Mouse (Mus musculus): ENCODE data around the gene Fam219b. TPM values are rescaled to one million over a fixed set of nuclear protein-coding genes. Genes with fewer than 3 reads are reported as not detected.
A peak's percentile ranks its signal among the peaks of the same experiment; 100 is the strongest.

Gene Fam219b
- polyA plus RNA-seq, 1 experiment from 2014 or later, result 13.7 TPM

DNA sequence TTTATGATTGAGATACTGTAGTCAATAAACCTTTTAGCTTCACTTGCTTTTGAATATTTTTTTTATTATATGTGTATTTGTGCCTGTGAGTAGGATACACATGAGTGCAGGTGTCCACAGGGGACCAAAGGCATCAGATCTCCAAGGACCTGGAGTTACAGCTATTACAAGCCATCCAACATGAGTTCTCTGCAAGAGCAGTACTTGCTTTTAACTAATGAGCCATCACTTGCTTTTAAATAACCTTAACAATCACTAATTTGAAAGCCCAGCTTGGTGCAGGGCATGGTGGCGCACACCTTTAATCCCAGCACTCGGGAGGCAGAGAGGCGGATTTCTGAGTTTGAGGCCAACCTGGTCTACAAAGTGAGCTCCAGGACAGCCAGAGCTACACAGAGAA, 17.4 kb downstream of the Fam219b start:
- Histone ChIP-seq H3K9ac (ENCODE audit: low read depth, low read length) (no peak overlapping the region), H3K4me1 (ENCODE audit: control insufficient read depth, insufficient read depth, low read length) (peaks cover 17% of the 10 kb centered on the region), H3K27me3 (replicated peaks; ENCODE audit: control insufficient read depth, insufficient read depth, low read length) (no peaks in the 10 kb centered on the region), H3K36me3 (ENCODE audit: control insufficient read depth, insufficient read depth, low read length) (no peaks in the 10 kb centered on the region), H3K4me3 (ENCODE audit: low read length) (no peak overlapping the region), H3K4me2 (ENCODE audit: low read depth, low read length) (no peak overlapping the region), H3K9me3 (ENCODE audit: control insufficient read depth, low read length) (no peaks in the 10 kb centered on the region), H3K27ac (ENCODE audit: low read length) (no peak overlapping the region)
- 68% methylated on average over 3 of the region's 3 CpGs for WGBS
- no peak for ATAC-seq

DNA sequence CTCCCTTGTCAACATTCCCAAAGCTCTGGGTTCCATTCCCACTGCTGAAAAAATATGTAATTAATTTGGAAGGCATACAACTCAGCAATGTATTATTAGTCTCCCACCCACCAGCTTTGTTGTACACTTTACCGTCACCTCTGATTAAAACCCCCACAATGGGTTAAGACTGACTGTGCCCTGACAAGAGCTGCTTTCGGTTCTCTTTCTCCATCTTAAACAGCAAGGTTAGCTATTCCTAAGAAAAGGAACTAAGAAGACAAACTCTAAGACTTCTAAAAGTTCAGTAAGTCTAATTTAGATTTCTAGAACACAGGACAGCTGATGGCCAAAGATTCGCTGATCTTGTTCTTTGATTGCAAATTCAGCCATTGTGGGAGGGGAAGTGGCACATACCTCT, 19.9 kb downstream of the Fam219b start:
- H3K36me3 ChIP-seq (ENCODE audit: control insufficient read depth, insufficient read depth, low read length), result no peaks in the 10 kb centered on the region
- H3K4me2 ChIP-seq (ENCODE audit: low read depth, low read length), result no peak overlapping the region
- WGBS, result 80% methylated on average over 3 of the region's 3 CpGs
- peaks cover 15% of the 10 kb centered on the region for H3K4me1 ChIP-seq (ENCODE audit: control insufficient read depth, insufficient read depth, low read length)
- H3K9me3 ChIP-seq (ENCODE audit: control insufficient read depth, low read length), result no peaks in the 10 kb centered on the region
- no peak overlapping the region for H3K27ac ChIP-seq (ENCODE audit: low read length)
- ATAC-seq, result no peak
- no peaks in the 10 kb centered on the region for H3K27me3 ChIP-seq (replicated peaks; ENCODE audit: control insufficient read depth, insufficient read depth, low read length)
- H3K4me3 ChIP-seq (ENCODE audit: low read length), result no peak overlapping the region
- no peak overlapping the region for H3K9ac ChIP-seq (ENCODE audit: low read depth, low read length)

DNA sequence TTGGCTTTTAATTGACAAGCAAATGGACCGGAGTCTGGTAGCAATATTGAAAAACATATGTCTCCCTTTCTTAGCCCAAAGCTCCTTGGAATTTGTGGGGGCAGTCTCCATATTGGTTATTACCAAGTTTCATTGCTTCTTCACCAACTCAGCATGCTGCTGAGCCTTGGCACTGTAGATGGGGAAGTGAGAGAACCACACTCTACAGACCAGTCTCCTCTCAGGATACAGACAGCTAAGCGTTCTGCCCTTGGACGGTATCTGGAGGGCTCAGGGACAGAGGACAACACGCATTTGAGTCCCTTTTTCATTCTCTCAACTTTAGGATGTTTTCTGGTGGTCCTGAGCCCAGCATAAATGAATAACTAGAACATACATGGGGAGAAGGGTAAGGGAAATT, 21.3 kb downstream of the Fam219b start:
- H3K27ac ChIP-seq (ENCODE audit: low read length), result no peak overlapping the region
- no peaks in the 10 kb centered on the region for H3K27me3 ChIP-seq (replicated peaks; ENCODE audit: control insufficient read depth, insufficient read depth, low read length)
- no peaks in the 10 kb centered on the region for H3K36me3 ChIP-seq (ENCODE audit: control insufficient read depth, insufficient read depth, low read length)
- H3K9me3 ChIP-seq (ENCODE audit: control insufficient read depth, low read length), result no peaks in the 10 kb centered on the region
- 84% methylated on average over 4 of the region's 4 CpGs for WGBS
- no peak overlapping the region for H3K4me3 ChIP-seq (ENCODE audit: low read length)
- no peak overlapping the region for H3K4me2 ChIP-seq (ENCODE audit: low read depth, low read length)
- peaks cover 25% of the 10 kb centered on the region for H3K4me1 ChIP-seq (ENCODE audit: control insufficient read depth, insufficient read depth, low read length)
- H3K9ac ChIP-seq (ENCODE audit: low read depth, low read length), result no peak overlapping the region
- no peak for ATAC-seq

DNA sequence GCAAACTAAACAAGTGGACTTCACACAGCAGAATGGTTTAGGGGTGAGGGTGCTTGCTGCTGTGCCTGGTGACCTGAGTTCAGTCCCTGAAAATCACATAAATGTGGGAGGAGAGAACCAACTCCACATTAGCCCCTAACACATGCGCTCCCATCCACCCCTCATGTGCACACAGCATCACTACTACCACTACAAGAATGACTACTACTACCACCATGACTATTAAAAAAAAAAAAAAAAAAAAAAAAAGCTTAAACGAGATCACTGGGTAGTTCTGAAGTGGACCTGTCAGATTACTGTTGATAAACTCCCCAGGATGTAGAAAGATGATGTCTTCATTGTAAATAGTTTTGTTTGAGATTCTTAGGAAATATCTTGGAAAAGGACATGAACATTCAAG, 22.2 kb downstream of the Fam219b start:
- H3K4me3 ChIP-seq (ENCODE audit: low read length), result no peak overlapping the region
- no peak overlapping the region for H3K4me2 ChIP-seq (ENCODE audit: low read depth, low read length)
- no peak overlapping the region for H3K9ac ChIP-seq (ENCODE audit: low read depth, low read length)
- WGBS, result 70% methylated on average over 2 of the region's 2 CpGs
- H3K27ac ChIP-seq (ENCODE audit: low read length), result no peak overlapping the region
- H3K4me1 ChIP-seq (ENCODE audit: control insufficient read depth, insufficient read depth, low read length), result peaks cover 27% of the 10 kb centered on the region
- no peaks in the 10 kb centered on the region for H3K9me3 ChIP-seq (ENCODE audit: control insufficient read depth, low read length)
- no peaks in the 10 kb centered on the region for H3K36me3 ChIP-seq (ENCODE audit: control insufficient read depth, insufficient read depth, low read length)
- no peak for ATAC-seq
- H3K27me3 ChIP-seq (replicated peaks; ENCODE audit: control insufficient read depth, insufficient read depth, low read length), result no peaks in the 10 kb centered on the region

DNA sequence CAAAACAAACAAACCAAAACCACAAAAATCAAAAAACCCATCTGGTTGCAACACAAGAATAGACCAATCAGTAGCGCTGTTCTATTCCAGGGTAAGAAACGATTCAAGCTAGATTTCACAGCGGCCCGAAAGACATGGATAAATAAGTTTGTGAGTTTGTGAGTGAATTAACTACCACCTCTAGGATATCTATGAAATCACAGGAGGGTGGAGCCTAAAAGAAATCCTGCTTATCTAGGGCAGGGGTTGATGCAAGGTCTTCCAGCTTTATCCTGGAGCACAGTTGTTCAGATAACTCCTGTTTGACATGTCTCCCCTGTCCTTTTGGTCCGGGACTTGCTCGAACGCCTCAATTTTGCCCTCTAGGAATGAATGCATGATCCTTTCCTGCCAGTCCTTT, 22.9 kb downstream of the Fam219b start:
- H3K4me2 ChIP-seq (ENCODE audit: low read depth, low read length), result peak overlapping the region; percentile 53
- H3K27me3 ChIP-seq (replicated peaks; ENCODE audit: control insufficient read depth, insufficient read depth, low read length), result no peaks in the 10 kb centered on the region
- H3K4me3 ChIP-seq (ENCODE audit: low read length), result peak overlapping the region; percentile 55
- peak overlapping the region; percentile 66 for H3K9ac ChIP-seq (ENCODE audit: low read depth, low read length)
- H3K27ac ChIP-seq (ENCODE audit: low read length), result no peak overlapping the region
- WGBS, result 22% methylated on average over 7 of the region's 7 CpGs
- H3K36me3 ChIP-seq (ENCODE audit: control insufficient read depth, insufficient read depth, low read length), result no peaks in the 10 kb centered on the region
- no peaks in the 10 kb centered on the region for H3K9me3 ChIP-seq (ENCODE audit: control insufficient read depth, low read length)
- H3K4me1 ChIP-seq (ENCODE audit: control insufficient read depth, insufficient read depth, low read length), result peaks cover 30% of the 10 kb centered on the region
- ATAC-seq, result no peak

DNA sequence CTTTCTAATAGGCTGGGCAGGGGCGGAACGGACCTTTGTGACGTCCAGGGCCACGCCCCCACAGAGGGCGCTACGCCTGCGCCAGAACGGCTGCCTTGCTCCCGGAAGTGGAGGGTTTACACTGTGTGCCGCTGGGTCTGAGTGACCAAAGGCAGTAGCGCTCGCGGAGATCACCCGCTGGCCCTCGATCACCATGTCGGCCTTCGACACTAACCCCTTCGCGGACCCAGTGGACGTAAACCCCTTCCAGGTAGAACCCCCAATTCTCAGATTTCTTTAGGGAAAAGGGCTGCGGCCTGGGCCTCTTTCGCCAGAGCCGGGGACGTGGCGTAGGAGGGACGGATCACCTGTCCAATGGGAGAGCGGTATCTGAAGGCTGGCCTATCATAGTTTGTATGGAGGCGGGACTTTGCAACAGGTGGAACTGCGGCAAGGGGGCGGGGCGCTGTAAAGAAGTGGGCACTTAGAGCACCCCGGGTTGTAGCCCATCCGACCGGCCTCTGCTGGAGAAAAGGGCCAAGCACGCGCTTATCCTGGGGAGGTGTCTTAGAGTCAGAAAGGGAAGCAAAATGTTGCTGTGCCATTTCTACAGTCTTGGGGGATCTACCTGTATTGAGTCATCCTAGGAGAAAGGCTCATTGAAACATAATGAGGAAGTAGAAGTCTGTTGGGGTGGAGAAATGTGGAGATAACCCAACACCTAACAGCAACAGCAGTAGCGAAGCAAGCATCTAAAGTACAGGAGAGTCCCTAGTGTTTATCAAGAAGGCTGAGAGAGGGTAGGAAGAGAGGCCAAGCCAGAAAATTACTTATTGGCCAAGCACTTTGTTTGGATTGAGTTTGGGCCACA, 23.8 kb downstream of the Fam219b start, which contains the start of gene Scamp2:
Scamp2 (plus strand) TSS at position 83 of the 850 bp plus-strand sequence.
- Histone ChIP-seq H3K27me3 (replicated peaks; ENCODE audit: control insufficient read depth, insufficient read depth, low read length) (no peaks in the 10 kb centered on the region), H3K4me2 (ENCODE audit: low read depth, low read length) (peak within 1 kb of the TSS; percentile 64), H3K27ac (ENCODE audit: low read length) (peak within 1 kb of the TSS; percentile 40), H3K36me3 (ENCODE audit: control insufficient read depth, insufficient read depth, low read length) (no peaks in the 10 kb centered on the region), H3K4me1 (ENCODE audit: control insufficient read depth, insufficient read depth, low read length) (peaks cover 39% of the 10 kb centered on the region), H3K9me3 (ENCODE audit: control insufficient read depth, low read length) (no peaks in the 10 kb centered on the region), H3K9ac (ENCODE audit: low read depth, low read length) (peak within 1 kb of the TSS; percentile 66), H3K4me3 (ENCODE audit: low read length) (peak within 1 kb of the TSS; percentile 55)
- peak; percentile 99 for ATAC-seq
- under 1% methylated on average over 37 of the region's 37 CpGs for WGBS

DNA sequence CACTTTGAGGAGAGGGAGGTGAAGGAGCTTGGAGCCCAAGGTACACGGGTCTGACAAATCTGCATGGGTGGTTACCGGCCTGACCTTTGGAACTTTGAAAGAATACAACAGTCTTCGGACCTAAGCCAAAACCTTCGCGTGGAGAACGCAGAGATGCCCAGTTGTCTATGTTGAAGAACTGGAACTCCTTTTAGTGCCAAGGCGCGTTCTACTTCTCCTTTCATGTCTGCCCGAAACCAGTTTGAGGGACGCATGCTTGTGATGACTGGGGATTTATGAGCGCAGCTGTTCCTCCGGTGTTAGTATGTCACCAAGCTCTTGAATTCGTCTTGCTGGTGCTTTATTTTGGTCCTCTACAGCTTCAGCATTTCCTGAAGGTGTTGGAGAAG, 24.4 kb downstream of the Fam219b start:
- H3K4me1 ChIP-seq (ENCODE audit: control insufficient read depth, insufficient read depth, low read length), result peaks cover 44% of the 10 kb centered on the region

DNA sequence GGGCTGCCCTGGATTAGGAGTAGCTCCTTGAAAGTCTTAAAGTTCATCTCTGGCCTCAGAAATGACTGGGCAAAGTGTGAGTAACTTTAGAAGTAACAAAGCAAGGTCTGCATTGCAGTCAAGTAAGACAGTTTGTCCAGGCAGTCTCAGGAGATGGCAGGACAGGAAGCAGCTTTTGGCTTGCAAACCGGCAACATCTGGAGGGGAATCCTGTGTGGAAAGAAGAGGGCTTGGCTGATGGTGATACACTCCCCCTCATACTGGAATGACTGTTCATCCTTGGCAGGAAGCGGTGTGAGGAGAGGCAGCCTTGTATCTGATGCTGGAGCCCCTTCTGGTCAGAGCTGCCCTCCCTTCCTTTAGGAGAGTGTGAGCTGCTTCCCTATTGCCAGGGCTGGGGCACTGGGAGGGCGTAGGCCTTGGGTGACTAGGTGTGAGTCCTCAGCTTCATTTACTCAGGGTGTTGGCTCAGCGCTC, 25.6 kb downstream of the Fam219b start:
- Histone ChIP-seq H3K4me3 (ENCODE audit: low read length) (peak overlapping the region; percentile 16; the same call in 1 of the 2 replicates), H3K27ac (ENCODE audit: low read length) (peak overlapping the region; percentile 82), H3K9me3 (ENCODE audit: control insufficient read depth, low read length) (no peaks in the 10 kb centered on the region), H3K4me2 (ENCODE audit: low read depth, low read length) (peak overlapping the region; percentile 64), H3K27me3 (replicated peaks; ENCODE audit: control insufficient read depth, insufficient read depth, low read length) (no peaks in the 10 kb centered on the region), H3K36me3 (ENCODE audit: control insufficient read depth, insufficient read depth, low read length) (0 out of 2 replicates have a peak, but pooled peaks cover 2% of the 10 kb centered on the region), H3K9ac (ENCODE audit: low read depth, low read length) (peak overlapping the region; percentile 44; the same call in 1 of the 2 replicates), H3K4me1 (ENCODE audit: control insufficient read depth, insufficient read depth, low read length) (peaks cover 50% of the 10 kb centered on the region)
- ATAC-seq, result peak; percentile 58
- 28% methylated on average over 4 of the region's 4 CpGs for WGBS

More for the DNA sequence above, 24.4 kb downstream of the Fam219b start:
- Histone ChIP-seq H3K27me3 (replicated peaks; ENCODE audit: control insufficient read depth, insufficient read depth, low read length) (no peaks in the 10 kb centered on the region), H3K27ac (ENCODE audit: low read length) (peak overlapping the region; percentile 40), H3K36me3 (ENCODE audit: control insufficient read depth, insufficient read depth, low read length) (no peaks in the 10 kb centered on the region), H3K9me3 (ENCODE audit: control insufficient read depth, low read length) (no peaks in the 10 kb centered on the region), H3K9ac (ENCODE audit: low read depth, low read length) (peak overlapping the region; percentile 21), H3K4me2 (ENCODE audit: low read depth, low read length) (peak overlapping the region; percentile 64), H3K4me3 (ENCODE audit: low read length) (peak overlapping the region; percentile 55)
- no peak for ATAC-seq
- WGBS, result 68% methylated on average over 13 of the region's 13 CpGs

DNA sequence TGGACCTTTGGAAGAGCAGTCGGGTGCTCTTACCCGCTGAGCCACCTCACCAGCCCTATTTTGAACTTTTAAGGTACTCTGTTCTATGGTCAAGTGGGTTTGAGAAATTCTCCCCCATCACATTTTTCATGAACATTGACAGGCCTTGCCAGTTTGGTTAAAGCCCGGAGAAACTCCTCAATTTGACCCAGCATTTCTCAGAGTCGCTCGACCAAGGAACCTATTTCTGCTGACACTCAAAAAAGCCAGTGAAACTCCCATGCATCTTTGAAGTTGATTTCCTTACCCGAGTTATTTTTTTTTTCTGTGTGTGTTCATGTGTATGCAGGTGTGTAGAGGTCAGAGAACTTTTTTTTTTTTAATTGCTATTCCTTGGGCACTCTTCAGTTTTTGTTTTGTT, 27.3 kb downstream of the Fam219b start:
- 90% methylated on average over 6 of the region's 6 CpGs for WGBS
- Histone ChIP-seq H3K9ac (ENCODE audit: low read depth, low read length) (no peak overlapping the region), H3K27me3 (replicated peaks; ENCODE audit: control insufficient read depth, insufficient read depth, low read length) (no peaks in the 10 kb centered on the region), H3K27ac (ENCODE audit: low read length) (no peak overlapping the region), H3K9me3 (ENCODE audit: control insufficient read depth, low read length) (no peaks in the 10 kb centered on the region), H3K4me3 (ENCODE audit: low read length) (no peak overlapping the region), H3K36me3 (ENCODE audit: control insufficient read depth, insufficient read depth, low read length) (0 out of 2 replicates have a peak, but pooled peaks cover 4% of the 10 kb centered on the region), H3K4me2 (ENCODE audit: low read depth, low read length) (no peak overlapping the region), H3K4me1 (ENCODE audit: control insufficient read depth, insufficient read depth, low read length) (peaks cover 50% of the 10 kb centered on the region)
- ATAC-seq, result no peak
